Mouse (Mus musculus) cerebellum, adult 9-11 months (tissue): ENCODE results near the gene Rpl13a.
A peak's percentile ranks its signal among the peaks of the same experiment; 100 is the strongest.
"Not testable (repeated sequence)": the region's sequence is repeated elsewhere in the genome, so short reads cannot be mapped to it uniquely, and the experiment has no call there.

Experiments used
- DNase-seq: peaks from one replicate; pipeline ENCODE4 v3.0.0; 2022

The Rpl13a gene

GRCm38 (mm10) chr7:45134544-45135026 is 6.0 kb upstream of the Rpl13a start:
- peak; percentile 58 for DNase-seq

- DNase-seq: peak; percentile 36
These were observed 5.0 kb upstream of the Rpl13a start for GRCm38 (mm10) chr7:45133446-45134159.

GRCm38 (mm10) chr7:45131850-45132249 is 3.3 kb upstream of the Rpl13a start:
- peak; percentile 51 for DNase-seq

GRCm38 (mm10) chr7:45129776-45130512 is 1.4 kb upstream of the Rpl13a start:
- peak; percentile 64 for DNase-seq

GRCm38 (mm10) chr7:45129318-45129717 is 757 bp upstream of the Rpl13a start:
- no peak for DNase-seq

GRCm38 (mm10) chr7:45127700-45128224 is 799 bp downstream of the Rpl13a start:
- DNase-seq: no peak

- DNase-seq: no peak
These were observed 1.5 kb downstream of the Rpl13a start for GRCm38 (mm10) chr7:45126844-45127699.

- peak; percentile 53 for DNase-seq
These were observed 2.3 kb downstream of the Rpl13a start for GRCm38 (mm10) chr7:45126147-45126843.

GRCm38 (mm10) chr7:45125649-45126048 is 2.9 kb downstream of the Rpl13a start:
- not testable (repeated sequence) for DNase-seq

- peak; percentile 46 for DNase-seq
These were observed 3.4 kb downstream of the Rpl13a start for GRCm38 (mm10) chr7:45125144-45125600.

- DNase-seq: peak; percentile 99
These were observed 4.1 kb downstream of the Rpl13a start, which contains the start of gene Rps11 for GRCm38 (mm10) chr7:45124224-45125143. Rps11 (minus strand) TSS chr7:45124439.

- no peak for DNase-seq
These were observed 5.4 kb downstream of the Rpl13a start for GRCm38 (mm10) chr7:45123186-45123570.

GRCm38 (mm10) chr7:45122561-45123185 is 5.9 kb downstream of the Rpl13a start:
- peak; percentile 45 for DNase-seq

- DNase-seq: peak; percentile 49
These were observed 6.6 kb downstream of the Rpl13a start for GRCm38 (mm10) chr7:45121966-45122365.

- DNase-seq: peak; percentile 50
These were observed 7.2 kb downstream of the Rpl13a start for GRCm38 (mm10) chr7:45121404-45121803.

GRCm38 (mm10) chr7:45119780-45120709 is 8.5 kb downstream of the Rpl13a start:
- DNase-seq: no peak

GRCm38 (mm10) chr7:45118336-45118735 is 10.2 kb downstream of the Rpl13a start:
- no peak for DNase-seq

- no peak for DNase-seq
These were observed 11.0 kb downstream of the Rpl13a start for GRCm38 (mm10) chr7:45117566-45117965.

GRCm38 (mm10) chr7:45113476-45113875 is 15.1 kb downstream of the Rpl13a start:
- no peak for DNase-seq
